Mouse (Mus musculus) liver, embryonic 11.5 days (tissue): ENCODE measurements at regions not wholly inside any gene's neighbourhood (a gene's known extent, or its start where the extent isn't known, plus 50 kb on each side); places are given as distances from the start of the nearest gene placed in this dataset.

Experiments used
- ATAC-seq: fragments of 200-750 bp; cut with Nextera tagmentation; replicated peaks from 2 replicates; pipeline ENCODE4 v1.8.0; 2017; ENCODE audit warnings: moderate number of reproducible peaks, mild to moderate bottlenecking, moderate TSS enrichment, moderate library complexity; ENCODE audit not compliant: low FRiP score
- DNase-seq: peaks from one replicate; pipeline ENCODE4 v3.0.0-alpha.2; 2017; ENCODE audit warnings: low spot score
- H3K27ac ChIP-seq: fragments of 300-500 bp; sonication (generic); 2 replicates; pipeline ENCODE4 v1.5.1; 2014; ENCODE audit warnings: mild to moderate bottlenecking, low read depth, low read length, control low read depth
- H3K27me3 ChIP-seq: fragments of 300-500 bp; sonication (generic); replicated peaks from 2 replicates; pipeline ENCODE4 v1.6.1; 2014; ENCODE audit warnings: low read length, mixed read lengths; ENCODE audit not compliant: control insufficient read depth, insufficient read depth
- H3K36me3 ChIP-seq: fragments of 300-500 bp; sonication (generic); 2 replicates; pipeline ENCODE4 v1.6.1; 2014; ENCODE audit warnings: mild to moderate bottlenecking, low read length, moderate library complexity, mixed read lengths; ENCODE audit not compliant: control insufficient read depth, insufficient read depth
- H3K4me1 ChIP-seq: fragments of 300-500 bp; sonication (generic); replicated peaks from 2 replicates; pipeline ENCODE4 v1.6.1; 2014; ENCODE audit warnings: low read length, mixed read lengths; ENCODE audit not compliant: control insufficient read depth, insufficient read depth
- H3K4me2 ChIP-seq: fragments of 300-500 bp; sonication (generic); 2 replicates; pipeline ENCODE4 v1.6.1; 2014; ENCODE audit warnings: mild to moderate bottlenecking, control low read depth, moderate library complexity
- H3K4me3 ChIP-seq: fragments of 300-500 bp; sonication (generic); 2 replicates; pipeline ENCODE4 v1.5.1; 2014; ENCODE audit warnings: low read depth, low read length, control low read depth
- H3K9ac ChIP-seq: fragments of 300-500 bp; sonication (generic); 2 replicates; pipeline ENCODE4 v1.6.1; 2014; ENCODE audit warnings: low read depth, low read length, control low read depth
- H3K9me3 ChIP-seq: fragments of 300-500 bp; sonication (generic); 2 replicates; pipeline ENCODE4 v1.6.1; 2016; ENCODE audit warnings: low read length, inconsistent platforms, mixed read lengths; ENCODE audit not compliant: control insufficient read depth
- WGBS: fragments of 180-500 bp; shearing (Covaris S2); extraction: QIAGEN DNeasy Blood & Tissue Kit; methylation state at CpG from one replicate; pipeline ENCODE4 v1.1.7; 2014; 5-methylcytosine and 5-hydroxymethylcytosine counted together

GRCm38 (mm10) chr2:30706036-30706435, 97.4 kb downstream of the 1700001O22Rik start:
- 64% methylated on average over 5 of the region's 5 CpGs for WGBS
- Histone ChIP-seq H3K9me3 (no peaks in the 10 kb centered on the region), H3K27ac (no peak overlapping the region), H3K4me3 (no peak overlapping the region), H3K27me3 (peaks cover 23% of the 10 kb centered on the region), H3K4me1 (peaks cover 19% of the 10 kb centered on the region), H3K36me3 (no peaks in the 10 kb centered on the region), H3K4me2 (no peak overlapping the region), H3K9ac (no peak overlapping the region)
- ATAC-seq (no peak), DNase-seq (no peak)

GRCm38 (mm10) chr2:30703308-30703707, 100.2 kb downstream of the 1700001O22Rik start:
- no peak for DNase-seq
- no peaks in the 10 kb centered on the region for H3K36me3 ChIP-seq
- ATAC-seq = no peak
- peaks cover 10% of the 10 kb centered on the region for H3K27me3 ChIP-seq
- peaks cover 18% of the 10 kb centered on the region for H3K4me1 ChIP-seq
- no peaks in the 10 kb centered on the region for H3K9me3 ChIP-seq
- 88% methylated on average over 1 of the region's 1 CpGs for WGBS
- H3K4me3 ChIP-seq = no peak overlapping the region
- no peak overlapping the region for H3K4me2 ChIP-seq
- H3K27ac ChIP-seq = no peak overlapping the region
- no peak overlapping the region for H3K9ac ChIP-seq

GRCm38 (mm10) chr2:30702711-30703110, 100.8 kb downstream of the 1700001O22Rik start:
- H3K9me3 ChIP-seq = no peaks in the 10 kb centered on the region
- no peak for DNase-seq
- no peak overlapping the region for H3K4me3 ChIP-seq
- ATAC-seq = no peak
- H3K4me1 ChIP-seq = peaks cover 12% of the 10 kb centered on the region
- no peaks in the 10 kb centered on the region for H3K36me3 ChIP-seq
- peak overlapping the region; percentile 44; the same call in 1 of the 2 replicates for H3K27ac ChIP-seq
- peaks cover 4% of the 10 kb centered on the region for H3K27me3 ChIP-seq
- H3K4me2 ChIP-seq = no peak overlapping the region
- WGBS = 31% methylated on average over 7 of the region's 7 CpGs
- no peak overlapping the region for H3K9ac ChIP-seq

- DNase-seq = no peak
- no peak for ATAC-seq
- H3K4me2 ChIP-seq = no peak overlapping the region
- H3K27me3 ChIP-seq = no peaks in the 10 kb centered on the region
- no peak overlapping the region for H3K4me3 ChIP-seq
- peaks cover 10% of the 10 kb centered on the region for H3K4me1 ChIP-seq
- no peaks in the 10 kb centered on the region for H3K36me3 ChIP-seq
- no peaks in the 10 kb centered on the region for H3K9me3 ChIP-seq
- WGBS = 68% methylated on average over 2 of the region's 2 CpGs
- H3K27ac ChIP-seq = no peak overlapping the region
- no peak overlapping the region for H3K9ac ChIP-seq
These were observed 102.6 kb downstream of the 1700001O22Rik start for GRCm38 (mm10) chr2:30700890-30701289.

- Histone ChIP-seq H3K27ac (peak overlapping the region; percentile 50), H3K4me2 (no peak overlapping the region), H3K9ac (0 out of 2 replicates have a peak overlapping the region, but pooled peaks have one; percentile 15), H3K9me3 (no peaks in the 10 kb centered on the region), H3K36me3 (no peaks in the 10 kb centered on the region), H3K27me3 (no peaks in the 10 kb centered on the region), H3K4me1 (peaks cover 14% of the 10 kb centered on the region), H3K4me3 (no peak overlapping the region)
- DNase-seq = no peak
- ATAC-seq = no peak
- WGBS = 83% methylated on average over 1 of the region's 1 CpGs
These were observed 103.0 kb downstream of the 1700001O22Rik start for GRCm38 (mm10) chr2:30700471-30700870.

GRCm38 (mm10) chr2:30699797-30700454, 103.5 kb downstream of the 1700001O22Rik start:
- H3K4me1 ChIP-seq = peaks cover 18% of the 10 kb centered on the region
- peak overlapping the region; percentile 23 for H3K4me2 ChIP-seq
- H3K27ac ChIP-seq = peak overlapping the region; percentile 50
- whole genome bisulfite sequencing = 27% methylated on average over 6 of the region's 6 CpGs
- no peaks in the 10 kb centered on the region for H3K36me3 ChIP-seq
- H3K27me3 ChIP-seq = no peaks in the 10 kb centered on the region
- ATAC-seq (peak; percentile 80), DNase-seq (no peak)
- peak overlapping the region; percentile 15; the same call in 1 of the 2 replicates for H3K9ac ChIP-seq
- no peak overlapping the region for H3K4me3 ChIP-seq
- H3K9me3 ChIP-seq = no peaks in the 10 kb centered on the region

- no peak overlapping the region for H3K4me3 ChIP-seq
- H3K9me3 ChIP-seq = no peaks in the 10 kb centered on the region
- WGBS = 71% methylated on average over 6 of the region's 6 CpGs
- H3K27me3 ChIP-seq = peaks cover 4% of the 10 kb centered on the region
- no peaks in the 10 kb centered on the region for H3K36me3 ChIP-seq
- DNase-seq (no peak), ATAC-seq (no peak)
- no peak overlapping the region for H3K27ac ChIP-seq
- no peak overlapping the region for H3K4me2 ChIP-seq
- no peak overlapping the region for H3K9ac ChIP-seq
- H3K4me1 ChIP-seq = peaks cover 20% of the 10 kb centered on the region
These were observed 104.1 kb downstream of the Cstad start for GRCm38 (mm10) chr2:30698758-30699535.

GRCm38 (mm10) chr2:30697851-30698250, 103.0 kb downstream of the Cstad start:
- DNase-seq (no peak), ATAC-seq (no peak)
- H3K4me1 ChIP-seq = peaks cover 25% of the 10 kb centered on the region
- H3K27ac ChIP-seq = no peak overlapping the region
- no peaks in the 10 kb centered on the region for H3K9me3 ChIP-seq
- H3K4me2 ChIP-seq = no peak overlapping the region
- 50% methylated on average over 2 of the region's 2 CpGs for WGBS
- H3K27me3 ChIP-seq = peaks cover 13% of the 10 kb centered on the region
- no peak overlapping the region for H3K9ac ChIP-seq
- no peak overlapping the region for H3K4me3 ChIP-seq
- no peaks in the 10 kb centered on the region for H3K36me3 ChIP-seq
